Mouse (Mus musculus) c-Kit-positive CD71-positive TER-119-positive erythroid progenitor cells, embryonic 14.5 days (primary cell): ENCODE measurements around the gene Cnih2.
"Not testable (repeated sequence)": the region's sequence is repeated elsewhere in the genome, so short reads cannot be mapped to it uniquely, and the experiment has no call there.

ENCODE experiments used
- DNase-seq: peaks from one replicate; pipeline ENCODE4 v3.0.0-alpha.2; 2013; ENCODE audit warnings: low spot score

Cnih2 gene

DNA sequence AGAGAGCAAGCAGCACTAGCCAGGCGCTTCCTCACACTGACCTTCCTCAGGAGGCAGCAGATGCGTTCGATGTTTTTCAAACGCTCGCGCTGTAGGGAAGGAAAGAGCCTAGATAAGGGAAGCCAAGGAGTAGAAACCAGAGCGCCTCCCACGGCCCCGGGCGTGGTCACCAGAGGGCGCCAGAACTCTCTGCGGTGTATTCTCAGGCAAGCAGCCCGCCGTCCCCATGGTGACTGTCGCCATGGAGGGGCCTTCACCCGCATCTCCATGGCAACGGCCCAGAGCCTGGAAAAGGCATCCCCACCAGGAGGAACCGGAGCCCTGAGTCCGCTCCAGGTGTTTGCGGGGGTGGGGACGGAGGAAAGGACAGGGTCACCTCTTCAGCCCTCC, 4.1 kb downstream of the Cnih2 start:
- DNase-seq, result peak; percentile 86

DNA sequence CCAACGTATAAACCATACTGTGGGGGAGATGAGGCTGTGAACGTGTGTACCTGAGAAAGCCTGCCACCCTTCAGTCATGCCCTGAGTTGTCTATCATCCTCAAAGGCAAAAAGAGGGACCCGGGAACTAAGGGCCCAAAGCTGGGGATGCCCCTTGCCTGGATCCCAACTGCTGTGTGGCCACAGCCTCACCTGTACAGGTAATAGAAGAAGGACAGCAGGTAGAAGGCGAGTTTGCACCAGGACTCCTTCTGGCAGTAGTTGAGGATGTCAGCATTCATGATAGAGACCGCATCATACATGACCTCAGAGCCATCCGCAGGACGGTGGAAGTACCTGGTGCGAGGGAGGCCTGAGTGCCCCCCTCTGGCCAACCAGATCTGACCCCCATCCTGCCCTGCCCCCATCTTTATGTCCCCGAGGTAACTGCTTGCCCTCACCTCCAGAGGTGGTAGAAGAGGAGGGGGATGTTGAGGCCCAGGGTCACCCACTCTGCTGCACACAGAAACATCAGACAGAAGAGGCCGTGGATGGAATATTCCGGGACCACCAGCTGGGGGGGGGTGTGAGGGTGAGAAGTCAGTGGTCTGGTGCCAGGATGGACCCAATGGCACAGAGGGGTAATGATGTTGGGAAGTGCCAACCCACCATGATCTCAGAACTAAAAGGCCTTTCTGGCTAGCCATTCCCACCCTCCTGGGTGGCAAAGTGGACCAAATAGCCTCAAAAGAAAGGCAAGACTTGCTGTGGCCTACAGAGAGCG, 4.7 kb downstream of the Cnih2 start:
- DNase-seq, result no peak

DNA sequence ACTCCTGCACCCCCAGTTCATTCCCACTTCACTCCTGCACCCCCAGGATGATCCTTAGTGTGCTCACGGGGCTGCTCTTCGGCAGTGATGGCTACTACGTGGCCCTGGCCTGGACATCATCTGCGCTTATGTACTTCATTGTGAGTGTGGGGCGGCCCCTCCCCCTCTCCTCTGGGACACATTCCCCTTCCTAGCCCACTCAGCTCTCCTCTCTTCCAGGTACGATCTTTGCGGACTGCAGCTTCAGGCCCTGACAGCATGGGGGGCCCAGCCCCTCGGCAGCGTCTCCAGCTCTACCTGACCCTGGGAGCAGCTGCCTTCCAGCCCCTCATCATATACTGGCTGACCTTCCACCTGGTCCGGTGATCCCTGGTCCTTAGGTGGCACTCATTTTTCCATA, 6.2 kb downstream of the Cnih2 start:
- DNase-seq, result no peak

DNA sequence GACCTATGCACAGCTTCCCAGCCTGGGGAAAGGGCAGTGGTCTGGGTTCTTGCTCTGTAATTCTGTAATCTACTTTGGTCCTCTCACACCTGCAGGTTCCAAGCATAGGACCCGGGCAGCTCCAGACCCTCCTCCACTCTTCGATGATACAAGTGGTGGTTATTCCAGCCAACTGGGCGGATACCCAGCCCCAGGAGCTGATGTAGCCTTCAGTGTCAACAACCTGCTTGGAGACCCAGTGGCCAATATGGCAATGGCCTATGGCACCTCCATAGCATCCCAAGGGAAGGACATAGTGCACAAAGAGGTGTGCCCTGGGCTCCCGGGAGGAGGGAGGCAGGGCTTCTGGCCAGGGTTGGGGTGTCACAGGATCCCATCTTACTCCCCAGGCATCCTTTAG, 9.0 kb downstream of the Cnih2 start:
- no peak for DNase-seq

DNA sequence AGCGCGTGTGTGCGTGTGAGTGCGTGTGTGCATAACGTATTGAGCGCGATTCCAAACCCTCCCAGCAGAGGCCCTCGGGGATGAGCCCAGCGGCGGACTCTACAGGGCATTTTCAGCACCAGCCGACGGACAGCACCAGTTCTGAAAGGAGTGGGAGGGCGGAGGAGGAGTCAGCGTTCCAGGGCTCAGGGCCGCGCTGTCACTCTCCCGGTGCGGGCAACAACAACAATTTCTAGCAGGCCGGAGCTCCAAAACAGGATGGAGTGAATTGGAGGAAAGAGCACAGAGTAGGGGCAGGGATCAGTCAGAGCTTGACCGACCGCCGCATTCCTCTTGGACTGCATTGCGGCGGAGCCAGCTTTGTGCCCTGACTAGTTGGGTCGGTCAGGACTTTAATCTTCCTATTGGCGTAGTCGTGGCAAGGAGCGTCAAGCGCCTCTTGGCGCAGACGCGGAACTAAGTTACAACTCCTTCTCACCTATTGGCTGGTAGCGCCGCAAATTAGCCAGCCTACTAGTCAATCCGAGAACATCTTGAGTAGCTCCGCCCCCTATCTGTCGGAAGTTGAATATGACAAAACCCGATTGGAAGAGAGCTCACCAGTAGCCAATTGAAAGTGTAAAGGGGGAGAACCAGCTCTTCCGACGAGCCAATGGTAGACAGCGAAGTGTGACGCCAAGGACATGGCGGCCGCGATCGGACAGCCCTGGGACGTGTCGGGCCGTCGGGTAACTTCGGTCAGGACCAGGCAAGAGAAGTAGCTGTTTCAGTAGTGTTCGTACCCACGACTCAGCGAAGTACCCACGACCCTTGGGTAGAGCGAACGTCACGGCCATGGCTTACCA, 10.2 kb downstream of the Cnih2 start, which contains the start of gene Yif1a:
Gene Yif1a (plus strand): TSS at position 655 of the 845 bp plus-strand sequence.
- peak; percentile 97 for DNase-seq

DNA sequence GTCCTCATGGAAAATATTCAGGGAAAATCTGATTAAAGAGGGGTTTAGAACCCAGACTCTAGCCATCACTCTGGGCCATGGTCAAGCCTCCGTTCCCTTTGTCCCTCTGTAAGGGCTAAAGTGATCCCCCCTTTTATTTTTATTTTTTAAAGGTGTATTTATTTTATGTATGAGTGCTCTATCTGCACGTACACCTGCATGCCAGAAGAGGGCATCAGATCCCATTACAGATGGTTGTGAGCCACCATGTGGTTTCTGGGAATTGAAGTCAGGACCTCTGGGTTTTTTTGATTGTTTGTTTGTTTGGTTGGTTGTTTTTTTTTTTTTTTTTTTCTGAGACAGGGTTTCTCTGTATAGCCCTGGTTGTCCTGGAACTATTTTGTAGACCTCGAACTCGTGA, 11.8 kb downstream of the Cnih2 start:
- DNase-seq, result not testable (repeated sequence)

DNA sequence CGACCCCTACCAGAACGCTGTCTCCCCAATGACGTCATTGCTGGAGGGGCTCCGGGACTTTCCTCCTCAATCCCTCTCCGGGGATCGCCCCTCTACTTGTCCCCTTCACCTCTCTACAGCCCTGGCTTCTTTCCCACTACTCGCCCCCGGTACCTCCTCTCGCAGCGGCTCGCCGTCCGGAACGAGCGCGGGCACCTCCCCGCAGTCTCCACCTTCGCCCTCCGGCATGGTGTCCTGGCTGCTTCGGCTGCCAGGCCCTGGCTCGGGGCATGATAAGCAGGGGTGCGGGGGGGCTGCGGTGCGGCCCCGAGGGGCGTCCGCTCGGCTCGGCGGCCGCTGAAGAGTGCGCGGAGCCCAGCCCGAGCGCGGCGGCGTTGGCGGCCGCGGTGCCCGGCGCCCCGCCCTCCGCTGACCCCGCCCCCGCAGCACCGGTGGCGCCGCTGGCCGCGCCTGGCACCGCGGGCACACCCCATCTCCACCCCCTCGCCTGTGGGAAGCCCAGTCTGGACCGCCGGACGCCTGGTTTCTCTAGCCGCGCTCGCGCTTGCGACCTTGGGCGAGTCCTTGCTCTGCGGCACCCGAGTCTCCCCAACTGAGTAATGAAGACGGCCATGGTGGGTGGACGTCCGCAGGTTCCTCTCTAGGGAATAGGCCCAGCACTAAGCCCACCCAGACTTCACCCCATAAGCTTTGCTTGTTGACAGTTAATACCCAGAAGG, 13.0 kb downstream of the Cnih2 start, which contains the start of gene Tmem151a:
Gene Tmem151a (minus strand): TSS at position 387 of the 719 bp plus-strand sequence.
- DNase-seq, result no peak

DNA sequence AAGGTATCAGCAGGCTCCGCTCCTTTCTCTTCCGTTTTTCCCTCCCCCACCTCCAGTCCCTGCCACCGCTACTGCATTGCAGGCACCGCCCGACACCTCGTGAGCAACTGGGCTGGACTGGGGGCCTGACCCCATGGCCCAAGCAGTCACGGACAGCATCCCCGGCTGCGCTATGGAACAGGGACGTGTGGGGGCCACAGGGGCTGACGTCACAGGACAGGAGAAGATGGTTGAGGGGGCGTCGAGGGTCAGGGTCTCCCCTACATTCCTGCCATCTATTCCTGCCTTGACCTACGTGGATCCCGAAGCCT, 13.5 kb downstream of the Cnih2 start:
- DNase-seq, result no peak

DNA sequence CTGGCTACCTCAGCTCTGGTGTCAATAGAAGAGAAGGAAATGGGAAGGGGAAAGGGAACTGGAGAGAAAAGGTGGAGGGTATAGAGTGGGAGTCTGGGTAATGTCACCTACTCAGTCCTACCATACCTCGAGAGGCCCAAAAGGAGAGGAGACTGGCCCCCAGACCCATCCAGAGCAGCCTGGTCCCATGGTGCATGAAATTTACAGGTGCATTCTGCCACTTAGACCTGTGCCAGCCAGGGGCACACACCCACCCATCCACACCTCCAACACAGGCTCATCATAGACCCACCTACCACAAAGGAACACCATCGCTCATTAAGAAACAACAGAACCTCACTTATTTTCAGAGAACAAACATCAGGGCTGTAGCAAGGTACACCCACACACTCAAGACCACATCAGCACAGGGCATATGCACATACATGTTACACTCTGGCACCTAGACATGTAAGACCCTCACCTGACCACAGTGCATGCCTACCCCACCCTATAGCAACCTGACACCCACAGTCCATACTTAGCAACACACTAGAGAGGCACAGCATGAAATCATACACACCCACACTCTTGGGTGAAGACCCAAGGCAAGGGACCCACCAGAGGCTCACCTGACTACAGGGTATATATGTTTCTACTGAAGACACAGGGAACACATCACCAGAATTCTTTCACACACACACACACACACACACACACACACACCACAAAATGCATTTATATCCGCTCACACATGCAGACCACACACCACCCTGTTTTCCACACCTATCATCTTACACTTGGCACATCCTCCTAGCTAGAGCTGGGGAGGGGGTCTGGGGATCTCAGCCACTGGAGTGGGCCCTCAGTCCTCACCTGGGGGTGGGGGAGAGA, 14.1 kb downstream of the Cnih2 start:
- DNase-seq, result no peak

DNA sequence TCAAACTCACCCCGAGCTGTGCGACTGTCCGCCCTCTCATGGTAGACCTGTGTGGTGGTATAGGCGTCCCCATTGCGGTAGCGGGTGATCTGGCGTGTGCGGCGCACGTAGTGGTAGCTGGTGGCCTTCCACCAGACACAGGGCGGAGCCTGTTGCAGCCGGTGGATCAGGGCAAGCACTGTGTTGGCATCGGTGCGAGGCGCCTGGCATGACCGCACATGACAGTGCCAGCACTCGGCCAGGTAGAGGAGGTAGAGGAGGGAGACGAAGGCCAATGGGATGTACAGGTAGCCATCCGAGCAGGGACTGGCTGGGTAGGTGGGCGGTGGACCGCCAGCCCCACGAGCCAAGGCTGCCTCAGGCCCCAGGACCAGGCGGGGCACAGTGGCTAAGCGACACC, 15.7 kb downstream of the Cnih2 start:
- DNase-seq, result no peak

DNA sequence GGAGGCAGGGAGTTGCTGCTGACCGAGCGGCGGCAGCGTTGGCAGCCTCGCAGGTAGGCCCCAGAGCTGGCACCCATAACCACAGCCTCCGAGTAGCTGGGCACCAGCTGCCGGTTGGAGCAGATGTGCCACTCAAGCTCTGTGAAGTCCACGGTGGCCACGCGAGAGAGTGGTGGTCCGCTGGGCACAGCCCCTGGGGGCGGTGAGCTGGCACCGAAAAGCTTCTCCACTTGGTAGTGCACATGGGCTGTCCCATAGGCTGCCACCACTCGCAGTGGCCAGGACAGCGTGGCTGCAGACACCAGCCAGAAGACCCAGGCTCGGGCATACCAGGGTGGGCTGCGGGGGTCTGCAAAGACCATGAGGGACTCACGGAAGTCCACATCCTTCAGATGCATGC, 16.3 kb downstream of the Cnih2 start:
- no peak for DNase-seq

DNA sequence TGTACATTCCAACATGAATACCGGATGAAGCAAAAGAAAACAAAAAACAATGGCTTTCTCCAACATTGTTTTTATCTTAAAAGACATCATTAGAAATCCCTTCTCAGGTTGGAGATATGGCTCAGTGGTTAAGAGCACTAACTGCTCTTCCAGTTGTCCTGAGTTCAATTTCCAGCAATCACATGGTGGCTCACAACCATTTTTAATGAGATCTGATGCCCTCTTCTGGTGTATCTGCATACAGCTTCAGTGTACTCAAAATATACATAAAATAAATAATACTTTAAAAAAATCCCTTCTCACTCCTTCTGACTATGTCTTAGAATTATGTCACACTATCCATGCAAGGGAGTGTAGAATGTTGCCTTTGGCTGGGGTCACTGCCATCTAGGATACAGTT, 19.0 kb downstream of the Cnih2 start:
- DNase-seq, result no peak

DNA sequence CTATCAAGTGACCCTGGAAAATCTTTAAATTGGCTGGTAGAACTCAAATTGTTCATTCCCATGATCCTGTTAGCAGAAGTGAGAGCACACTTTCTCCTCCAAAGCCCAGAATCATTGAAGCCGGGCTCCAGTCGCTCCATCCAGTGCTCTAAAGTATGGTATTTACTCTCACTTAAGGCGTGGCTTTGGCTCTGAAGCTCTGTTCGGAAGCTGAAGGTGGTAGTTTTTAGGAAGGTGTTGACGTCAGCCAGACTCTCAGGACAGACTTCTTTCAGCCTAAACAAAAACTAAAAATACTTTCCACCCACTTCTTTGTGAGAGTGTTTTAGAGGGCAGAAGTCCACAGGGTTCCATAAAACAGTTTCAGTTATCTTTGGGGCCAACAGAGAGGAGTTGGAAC, 24.8 kb downstream of the Cnih2 start:
- DNase-seq, result no peak

DNA sequence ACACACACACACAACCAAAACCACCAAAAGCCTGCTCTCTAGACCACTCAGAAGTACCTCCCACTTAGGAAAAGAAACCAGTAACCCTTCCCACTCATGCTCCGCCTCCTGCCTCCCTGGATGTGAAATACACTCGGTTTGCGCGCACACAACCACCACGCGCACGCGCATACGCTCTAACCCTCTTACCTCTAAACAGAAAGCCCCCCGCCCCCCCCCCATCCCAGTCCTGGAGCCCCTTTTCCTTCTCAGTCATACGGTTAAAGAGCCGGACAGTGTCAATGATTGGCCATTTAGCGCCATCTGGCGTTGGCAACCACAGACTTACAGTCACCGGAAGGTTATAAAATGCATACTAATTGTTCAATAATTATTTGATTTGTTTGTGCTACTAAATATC, 25.3 kb downstream of the Cnih2 start:
- peak; percentile 58 for DNase-seq

DNA sequence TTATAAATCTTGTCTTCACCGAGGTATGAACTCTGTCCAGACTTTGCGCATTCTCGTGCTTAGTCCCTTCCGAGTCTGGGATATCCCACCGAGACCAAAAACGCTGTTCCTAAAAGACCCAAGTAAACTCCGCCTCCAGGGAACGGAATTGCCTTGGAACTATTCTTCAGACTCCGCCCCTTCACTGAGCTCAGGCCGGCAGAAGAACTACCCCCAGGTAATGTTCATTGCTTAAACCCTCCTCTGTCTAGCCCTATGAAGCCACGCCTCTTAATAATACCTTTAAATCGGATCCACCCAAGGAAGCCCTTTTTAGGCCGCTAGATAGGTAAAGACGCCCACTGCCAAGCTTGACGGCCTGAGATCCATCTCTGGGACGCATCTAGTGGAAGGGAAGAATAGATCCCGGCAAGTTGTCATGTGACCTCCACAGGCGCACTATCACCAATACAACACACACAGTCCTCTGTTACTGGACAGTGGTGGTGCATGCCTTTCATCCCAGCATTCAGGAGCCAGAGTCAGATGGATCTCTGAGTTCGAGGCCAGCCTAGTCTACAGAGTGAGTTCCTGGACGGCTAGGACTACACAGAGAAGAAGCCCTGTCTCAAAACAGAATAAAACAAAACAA, 25.8 kb downstream of the Cnih2 start:
- peak; percentile 51 for DNase-seq

DNA sequence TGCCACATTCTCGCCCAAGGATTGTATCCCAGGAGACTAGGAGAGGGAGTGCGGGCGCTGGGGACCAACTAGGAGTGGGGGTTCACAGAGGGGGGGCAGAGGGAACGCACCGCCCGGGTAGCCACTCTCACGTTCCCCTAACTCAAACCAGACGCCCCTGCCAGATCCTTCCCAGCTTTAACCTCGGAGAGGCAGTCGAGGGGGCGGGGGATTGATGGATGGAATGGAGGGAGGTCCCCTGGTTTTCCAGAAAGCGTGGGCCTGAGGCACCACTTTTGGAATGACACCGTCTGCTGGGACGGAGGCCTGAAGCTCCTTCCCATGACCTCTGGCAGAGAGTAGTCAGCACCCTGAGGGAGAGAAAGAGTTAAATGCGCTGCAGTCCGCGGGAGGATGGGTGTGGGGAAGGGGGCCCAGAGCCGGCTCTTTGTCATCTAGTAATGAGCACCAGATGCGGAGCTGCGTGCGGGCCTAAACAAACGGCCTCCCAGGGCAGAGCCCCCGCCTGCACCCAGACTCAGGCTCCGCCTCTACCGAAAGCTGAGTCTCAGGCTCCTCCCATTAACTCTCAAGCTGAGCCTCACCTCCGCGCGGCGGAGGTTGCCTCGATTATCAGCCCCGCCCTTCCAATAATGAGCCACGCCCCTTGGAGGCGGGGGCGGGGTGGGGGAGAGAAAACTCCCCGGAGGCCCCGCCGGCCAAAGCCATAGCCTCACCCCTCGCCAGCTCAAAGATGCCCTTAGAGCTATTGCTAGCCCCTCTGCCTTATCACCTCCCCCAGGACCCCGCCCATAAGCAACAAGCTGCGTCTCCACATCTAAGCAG, 26.6 kb downstream of the Cnih2 start:
- DNase-seq, result peak; percentile 88

DNA sequence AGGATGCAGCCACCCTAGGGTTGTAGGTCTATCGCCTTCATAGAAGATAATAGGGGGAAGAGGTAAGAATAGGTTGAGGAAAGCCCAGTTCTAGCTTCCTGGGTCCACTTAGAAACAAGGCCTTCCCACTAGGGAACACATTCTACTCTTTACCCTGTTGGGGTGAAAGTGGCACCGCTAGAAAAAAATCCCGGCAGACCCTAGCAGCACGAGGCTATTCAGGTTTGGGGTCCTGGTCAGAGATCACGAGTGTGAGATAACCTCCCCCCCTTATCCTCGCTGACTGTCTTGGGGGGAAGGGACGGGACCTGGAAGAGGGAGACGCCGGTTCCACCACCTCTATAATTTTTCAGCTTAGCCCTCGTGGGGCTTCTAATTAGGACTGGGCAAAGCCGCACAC, 27.2 kb downstream of the Cnih2 start:
- DNase-seq, result no peak

DNA sequence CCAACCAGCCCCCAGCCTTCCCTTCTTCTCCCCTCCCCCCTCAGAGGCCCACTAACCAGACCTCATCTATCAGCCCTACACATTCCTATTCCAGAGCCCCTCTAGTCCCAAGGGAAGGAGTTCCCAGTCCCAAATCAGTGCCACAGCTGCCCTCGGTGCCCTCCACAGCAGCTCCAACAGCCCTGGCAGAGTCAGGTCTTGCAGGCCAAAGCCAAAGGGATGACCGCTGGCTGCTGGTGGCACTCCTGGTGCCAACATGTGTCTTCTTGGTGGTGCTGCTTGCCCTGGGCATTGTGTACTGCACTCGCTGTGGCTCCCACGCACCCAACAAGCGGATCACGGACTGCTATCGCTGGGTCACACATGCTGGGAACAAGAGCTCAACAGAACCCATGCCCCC, 28.3 kb downstream of the Cnih2 start:
- no peak for DNase-seq

DNA sequence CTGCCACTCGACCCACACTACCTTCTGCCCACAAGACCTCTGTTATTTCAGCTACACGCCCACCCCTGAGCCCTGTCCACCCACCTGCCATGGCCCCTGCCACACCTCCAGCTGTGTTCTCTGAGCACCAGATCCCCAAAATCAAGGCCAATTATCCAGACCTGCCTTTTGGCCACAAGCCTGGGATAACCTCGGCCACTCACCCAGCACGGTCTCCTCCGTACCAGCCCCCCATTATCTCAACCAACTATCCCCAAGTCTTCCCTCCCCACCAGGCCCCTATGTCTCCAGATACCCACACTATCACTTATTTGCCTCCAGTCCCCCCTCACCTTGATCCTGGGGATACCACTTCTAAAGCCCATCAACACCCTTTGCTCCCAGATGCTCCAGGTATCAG, 28.8 kb downstream of the Cnih2 start:
- no peak for DNase-seq

DNA sequence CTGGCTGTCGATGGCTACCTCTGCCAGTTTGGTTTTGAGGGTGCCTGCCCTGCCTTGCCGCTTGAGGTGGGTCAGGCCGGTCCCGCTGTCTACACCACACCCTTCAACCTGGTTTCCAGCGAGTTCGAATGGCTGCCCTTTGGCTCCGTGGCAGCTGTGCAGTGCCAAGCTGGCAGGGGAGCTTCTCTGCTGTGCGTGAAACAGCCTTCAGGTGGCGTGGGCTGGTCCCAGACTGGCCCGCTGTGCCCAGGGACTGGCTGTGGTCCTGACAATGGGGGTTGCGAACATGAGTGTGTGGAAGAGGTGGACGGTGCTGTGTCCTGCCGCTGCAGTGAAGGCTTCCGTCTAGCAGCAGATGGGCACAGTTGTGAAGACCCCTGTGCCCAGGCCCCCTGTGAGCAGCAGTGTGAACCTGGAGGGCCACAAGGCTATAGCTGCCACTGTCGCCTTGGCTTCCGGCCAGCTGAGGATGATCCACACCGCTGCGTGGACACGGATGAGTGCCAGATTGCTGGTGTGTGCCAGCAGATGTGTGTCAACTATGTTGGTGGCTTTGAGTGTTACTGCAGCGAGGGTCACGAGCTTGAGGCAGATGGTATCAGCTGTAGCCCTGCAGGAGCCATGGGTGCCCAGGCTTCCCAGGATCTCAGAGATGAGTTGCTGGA, 29.6 kb downstream of the Cnih2 start:
- no peak for DNase-seq
